Comparison of ENCODE assay signal across 8 mouse cellular contexts in the genomic region with DNA sequence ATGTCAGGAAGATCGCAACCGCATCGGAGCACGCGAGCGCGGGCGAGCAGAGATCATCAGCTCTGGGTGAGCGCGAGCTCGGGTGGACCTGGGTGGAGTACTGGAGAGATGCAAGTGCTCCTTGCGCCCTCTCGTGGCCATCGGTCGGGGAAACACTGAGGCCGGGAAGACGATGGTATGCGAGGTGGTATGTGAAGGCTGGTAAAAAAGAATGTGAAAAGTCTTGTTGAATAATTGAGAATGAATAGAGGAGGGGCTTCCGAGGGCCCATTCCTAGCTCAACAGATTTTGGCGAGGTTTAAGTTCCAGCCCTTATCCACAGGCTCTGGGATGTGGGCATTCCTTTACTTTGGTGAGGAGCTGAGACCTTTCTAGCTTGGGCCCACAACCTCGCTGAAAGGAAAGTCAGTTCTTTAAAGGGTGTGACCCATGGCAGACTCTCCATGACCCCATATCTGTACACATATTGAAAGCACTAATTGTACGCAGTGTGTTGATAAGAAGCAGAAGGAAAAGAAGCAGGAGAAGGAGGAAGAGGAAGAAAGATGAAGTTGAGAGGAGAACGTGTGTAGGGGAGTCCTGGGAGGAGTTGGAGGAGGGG. TPM values are rescaled to one million over a fixed set of nuclear protein-coding genes. Genes with fewer than 3 reads are reported as not detected.
DNase-seq lines count a peak whose midpoint lies in the region; ATAC-seq lines count a peak whose summit lies in the region.

No protein-coding gene starts in this region.

- DNase-seq in CD8-positive naive resting alpha-beta T cell, adult 2 months (ENCODE audit: low read depth in 2 of 2, low spot score in 2 of 2) = peak; percentile 85 to 88
- DNase-seq in c-Kit-negative CD71-positive TER-119-positive erythroid progenitor cells, embryonic 14.5 days (ENCODE audit: low read depth, low spot score) = peak; percentile 86
- DNase-seq in fibroblast of lung, adult 2 months (ENCODE audit: low read depth) = peak; percentile 51
- DNase-seq in kidney, postnatal 14 days = peak; percentile 91
- DNase-seq in liver, embryonic 13.5 days = peak; percentile 77
- peak; percentile 83 for DNase-seq in neural tube, embryonic 10.5 days (ENCODE audit: extremely low spot score, low spot score)

- 0 out of 2 replicates have a peak, but pooled peaks cover 4% of the 10 kb centered on the region for H3K9me3 ChIP-seq in heart, embryonic 14.5 days (ENCODE audit: control insufficient read depth, low read length)
- H3K9me3 ChIP-seq in liver, embryonic 13.5 days (replicated peaks) = no peaks in the 10 kb centered on the region
- H3K9me3 ChIP-seq in stomach, embryonic 15.5 days = no peaks in the 10 kb centered on the region

- H3K4me1 ChIP-seq in heart, embryonic 14.5 days (ENCODE audit: control insufficient read depth in 2 of 2, insufficient read depth in 2 of 2, low read length in 2 of 2) = peaks cover 3% of the 10 kb centered on the region in 2 experiments; a peak in 1 of 4 replicates
- peaks cover 58% of the 10 kb centered on the region for H3K4me1 ChIP-seq in liver, embryonic 13.5 days (replicated peaks)
- peaks cover 3% of the 10 kb centered on the region; the same call in 1 of the 2 replicates for H3K4me1 ChIP-seq in stomach, embryonic 15.5 days

- no peaks in the 10 kb centered on the region for H3K27me3 ChIP-seq in heart, embryonic 14.5 days (ENCODE audit: control insufficient read depth, insufficient read depth, low read length)
- no peaks in the 10 kb centered on the region for H3K27me3 ChIP-seq in liver, embryonic 13.5 days
- H3K27me3 ChIP-seq in stomach, embryonic 15.5 days (replicated peaks) = no peaks in the 10 kb centered on the region

- H3K27ac ChIP-seq in heart, embryonic 14.5 days (replicated peaks in 1 of 2; ENCODE audit: control insufficient read depth in 1 of 2, insufficient read depth in 1 of 2, low read depth in 2 of 2, low read length in 2 of 2) = no peak overlapping the region
- H3K27ac ChIP-seq in liver, embryonic 13.5 days = peak overlapping the region; percentile 87
- no peak overlapping the region for H3K27ac ChIP-seq in stomach, embryonic 15.5 days

- H3K9ac ChIP-seq in heart, embryonic 14.5 days (ENCODE audit: low read length) = peak overlapping the region; percentile 54
- H3K9ac ChIP-seq in liver, embryonic 13.5 days = peak overlapping the region; percentile 72
- H3K9ac ChIP-seq in stomach, embryonic 15.5 days = peak overlapping the region; percentile 26; the same call in 1 of the 2 replicates

- ATAC-seq in heart, embryonic 14.5 days (ENCODE audit: insufficient number of reproducible peaks, insufficient read depth, low FRiP score, low read depth) = no peak
- peak; percentile 84 for ATAC-seq in liver, embryonic 13.5 days (ENCODE audit: low read depth)
- peak; percentile 85 for ATAC-seq in stomach, embryonic 15.5 days (ENCODE audit: insufficient read depth, low FRiP score, low read depth)

- no peaks in the 10 kb centered on the region for H3K36me3 ChIP-seq in heart, embryonic 14.5 days (ENCODE audit: control insufficient read depth, insufficient read depth, low read length)
- H3K36me3 ChIP-seq in liver, embryonic 13.5 days = no peaks in the 10 kb centered on the region
- no peaks in the 10 kb centered on the region for H3K36me3 ChIP-seq in stomach, embryonic 15.5 days

- peak overlapping the region; percentile 73 for H3K4me2 ChIP-seq in heart, embryonic 14.5 days (ENCODE audit: low read length)
- H3K4me2 ChIP-seq in liver, embryonic 13.5 days = peak overlapping the region; percentile 80
- peak overlapping the region; percentile 88 for H3K4me2 ChIP-seq in stomach, embryonic 15.5 days

- H3K4me3 ChIP-seq in heart, embryonic 14.5 days (ENCODE audit: control insufficient read depth in 1 of 2, insufficient read depth in 1 of 2, low read depth in 1 of 2, low read length in 2 of 2) = peak overlapping the region; percentile 31 to 36
- peak overlapping the region; percentile 54 for H3K4me3 ChIP-seq in liver, embryonic 13.5 days (replicated peaks)
- peak overlapping the region; percentile 38 for H3K4me3 ChIP-seq in stomach, embryonic 15.5 days (replicated peaks)

- WGBS in heart, embryonic 14.5 days = 8% methylated on average over 23 of the region's 23 CpGs
- 3% methylated on average over 23 of the region's 23 CpGs for WGBS in liver, embryonic 13.5 days (ENCODE audit: insufficient replicate concordance)
- WGBS in stomach, embryonic 15.5 days = 7% methylated on average over 23 of the region's 23 CpGs

RNA-seq across cellular contexts. Expression of a gene that starts 14.5 kb away (rescaled TPM):
- 37.0 and 38.2 TPM in 2 replicates for polyA plus RNA-seq in heart, embryonic 14.5 days (2014; fragmentation: Nextera tagmentation; extraction: Ambion mirVana)
- polyA plus RNA-seq in liver, embryonic 13.5 days (2015; fragmentation: Nextera tagmentation; extraction: Ambion mirVana) = 54.5 and 59.6 TPM in 2 replicates
- 55.1 and 62.6 TPM in 2 replicates for polyA plus RNA-seq in stomach, embryonic 15.5 days (2015; fragmentation: Nextera tagmentation; extraction: Ambion mirVana)

RNA-seq across cellular contexts. Expression of a gene that starts 14.7 kb away (rescaled TPM):
- 461 and 507 TPM in 2 replicates for polyA plus RNA-seq in heart, embryonic 14.5 days (2014; fragmentation: Nextera tagmentation; extraction: Ambion mirVana)
- 334 and 348 TPM in 2 replicates for polyA plus RNA-seq in liver, embryonic 13.5 days (2015; fragmentation: Nextera tagmentation; extraction: Ambion mirVana)
- polyA plus RNA-seq in stomach, embryonic 15.5 days (2015; fragmentation: Nextera tagmentation; extraction: Ambion mirVana) = 561 and 565 TPM in 2 replicates

RNA-seq across cellular contexts. Expression of a gene that starts 30.0 kb away (rescaled TPM):
- 133 and 139 TPM in 2 replicates for polyA plus RNA-seq in heart, embryonic 14.5 days (2014; fragmentation: Nextera tagmentation; extraction: Ambion mirVana)
- 61.3 and 64.3 TPM in 2 replicates for polyA plus RNA-seq in liver, embryonic 13.5 days (2015; fragmentation: Nextera tagmentation; extraction: Ambion mirVana)
- 183 and 191 TPM in 2 replicates for polyA plus RNA-seq in stomach, embryonic 15.5 days (2015; fragmentation: Nextera tagmentation; extraction: Ambion mirVana)

RNA-seq across cellular contexts. Expression of a gene that starts 44.0 kb away (rescaled TPM):
- 0.42 and 0.58 TPM in 2 replicates for polyA plus RNA-seq in heart, embryonic 14.5 days (2014; fragmentation: Nextera tagmentation; extraction: Ambion mirVana)
- polyA plus RNA-seq in liver, embryonic 13.5 days (2015; fragmentation: Nextera tagmentation; extraction: Ambion mirVana) = 0.06 and 0.32 TPM in 2 replicates
- polyA plus RNA-seq in stomach, embryonic 15.5 days (2015; fragmentation: Nextera tagmentation; extraction: Ambion mirVana) = 4.4 and 5.4 TPM in 2 replicates

RNA-seq across cellular contexts. Expression of a gene that starts 56.0 kb away (rescaled TPM):
- 717 and 718 TPM in 2 replicates for polyA plus RNA-seq in heart, embryonic 14.5 days (2014; fragmentation: Nextera tagmentation; extraction: Ambion mirVana)
- polyA plus RNA-seq in liver, embryonic 13.5 days (2015; fragmentation: Nextera tagmentation; extraction: Ambion mirVana) = 268 and 288 TPM in 2 replicates
- 330 and 333 TPM in 2 replicates for polyA plus RNA-seq in stomach, embryonic 15.5 days (2015; fragmentation: Nextera tagmentation; extraction: Ambion mirVana)
